Mouse (Mus musculus): ENCODE measurements around the gene Adamts8.

DNA sequence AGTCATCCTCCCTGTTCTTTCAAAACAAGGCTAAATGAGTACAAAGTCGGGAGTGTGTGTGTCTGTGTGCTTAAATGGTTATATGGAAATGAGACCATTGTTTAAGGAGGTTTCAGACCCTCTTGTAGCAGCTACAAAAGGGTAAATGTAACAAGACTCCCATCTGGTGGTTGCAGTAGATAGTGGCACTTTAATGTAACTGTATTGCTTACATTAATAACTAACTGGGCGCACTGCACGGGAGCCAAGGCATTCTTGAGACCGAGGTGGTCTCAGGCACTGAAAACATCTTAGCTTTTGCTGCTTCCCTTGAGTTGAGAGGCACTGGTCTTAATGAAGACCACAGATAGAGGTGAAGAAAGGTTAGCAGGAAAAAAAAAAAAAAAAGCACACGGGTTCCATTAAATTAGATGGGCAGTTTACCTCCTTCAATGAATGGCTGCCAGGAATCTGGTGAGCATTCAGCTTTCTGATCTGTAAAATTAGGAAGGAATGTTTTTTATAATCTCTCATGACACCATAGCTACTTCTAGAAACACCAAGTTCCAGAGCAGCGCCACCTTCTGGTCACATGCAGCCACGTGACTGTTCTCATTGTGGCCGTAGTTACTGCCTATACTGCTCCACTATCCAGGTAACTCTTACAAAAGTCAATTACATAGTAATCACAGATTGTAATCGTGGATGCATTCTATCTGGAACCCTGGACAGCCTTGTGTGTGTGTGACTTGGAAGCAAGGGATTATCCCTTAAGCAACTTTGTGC, 5.5 kb upstream of the Adamts8 start:
- TF ChIP-seq POLR2A (IDR thresholded peaks at IDR 0.05; ENCODE audit: control insufficient read depth, low read depth, low read length) (no peak), CTCF (IDR thresholded peaks at IDR 0.05; ENCODE audit: control insufficient read depth, insufficient read depth, insufficient replicate concordance, low read depth, low read length) (peak; percentile 53; the same call in 1 of the 2 replicates)

Data from testis, adult 2 months (tissue).